Mouse (Mus musculus) heart, adult 2 months (tissue): ENCODE results near the gene Grcc10.
A peak's percentile ranks its signal among the peaks of the same experiment; 100 is the strongest.

Source experiments
- CTCF ChIP-seq: fragments of 200-600 bp; IDR thresholded peaks from 2 replicates; pipeline ENCODE4 v1.8.1; 2022; ENCODE audit warnings: antibody characterized with exemption, mild to moderate bottlenecking, moderate library complexity
- EP300 ChIP-seq: fragments of 200-500 bp; IDR thresholded peaks from 2 replicates; pipeline ENCODE4 v1.6.1; 2011; ENCODE audit warnings: low read depth, low read length, control low read depth; ENCODE audit not compliant: insufficient read depth
- POLR2A ChIP-seq: fragments of 200-500 bp; IDR thresholded peaks from 2 replicates; pipeline ENCODE4 v1.6.1; 2011; ENCODE audit warnings: mild to moderate bottlenecking, low read depth, low read length, control low read depth; ENCODE audit not compliant: insufficient read depth

GRCm38 (mm10) chr6:124716864-124717490 lies 24.2 kb downstream of the Grcc10 start:
- TF ChIP-seq CTCF (peak; percentile 70), POLR2A (no peak), EP300 (0 out of 2 replicates have a peak, but pooled peaks have one; percentile 41)
